Mouse (Mus musculus) thymus, adult 18-20 months (tissue): ENCODE measurements around the gene Skida1.

Experiments used
- DNase-seq, 2 experiments: peaks; one replicate each; pipeline ENCODE4 v3.0.0; 2022; ENCODE audit warnings: mixed read lengths in 2 of 2

Skida1 gene

GRCm38 (mm10) chr2:18055016-18055928, 6.4 kb upstream of the Skida1 start, which contains the start of gene Mllt10:
Gene Mllt10 (plus strand): TSS chr2:18055237.
- no peak for DNase-seq

- no peak for DNase-seq
Observed at GRCm38 (mm10) chr2:18053951-18054530, 5.2 kb upstream of the Skida1 start.

- DNase-seq = no peak
Observed at GRCm38 (mm10) chr2:18053243-18053950, 4.5 kb upstream of the Skida1 start.

- DNase-seq = no peak
Observed at GRCm38 (mm10) chr2:18052581-18052980, 3.7 kb upstream of the Skida1 start.

GRCm38 (mm10) chr2:18051831-18052170, 3.0 kb upstream of the Skida1 start:
- DNase-seq = no peak

GRCm38 (mm10) chr2:18051026-18051830, 2.4 kb upstream of the Skida1 start:
- no peak for DNase-seq

GRCm38 (mm10) chr2:18050541-18050985, 1.7 kb upstream of the Skida1 start:
- no peak for DNase-seq

- no peak for DNase-seq
Observed at GRCm38 (mm10) chr2:18050018-18050417, 1.2 kb upstream of the Skida1 start.

- DNase-seq = no peak
Observed at GRCm38 (mm10) chr2:18049279-18049821, 499 bp upstream of the Skida1 start.

GRCm38 (mm10) chr2:18047646-18048452, 1.0 kb downstream of the Skida1 start:
- peak in 1 of 2 experiments; percentile 21 for DNase-seq

GRCm38 (mm10) chr2:18046758-18047645, 1.8 kb downstream of the Skida1 start:
- DNase-seq = peak; percentile 38 to 42

GRCm38 (mm10) chr2:18046186-18046585, 2.7 kb downstream of the Skida1 start:
- DNase-seq = no peak

GRCm38 (mm10) chr2:18045781-18046181, 3.1 kb downstream of the Skida1 start:
- DNase-seq = no peak

GRCm38 (mm10) chr2:18045143-18045780, 3.6 kb downstream of the Skida1 start:
- DNase-seq = no peak

GRCm38 (mm10) chr2:18041199-18041885, 7.5 kb downstream of the Skida1 start:
- DNase-seq = no peak

GRCm38 (mm10) chr2:18040347-18041160, 8.3 kb downstream of the Skida1 start:
- no peak for DNase-seq

- DNase-seq = no peak
Observed at GRCm38 (mm10) chr2:18039566-18040290, 9.1 kb downstream of the Skida1 start.
